Mouse (Mus musculus): ENCODE measurements around the gene Plch2. TPM values are rescaled to one million over a fixed set of nuclear protein-coding genes. Genes with fewer than 3 reads are reported as not detected.

The Plch2 gene
- polyA plus RNA-seq, 1 experiment = 149 TPM

GRCm38 (mm10) chr4:154942632-154943322 lies 113.8 kb downstream of the Plch2 start:
- H3K27ac ChIP-seq (ENCODE audit: insufficient read depth, low read length) = no peak overlapping the region
- TF ChIP-seq CTCF (IDR thresholded peaks at IDR 0.05; ENCODE audit: borderline replicate concordance, insufficient read depth, low read depth, low read length) (no peak), POLR2A (IDR thresholded peaks at IDR 0.05; ENCODE audit: borderline replicate concordance, insufficient read depth, low read length) (no peak)
- peaks cover 6% of the 10 kb centered on the region; the same call in 1 of the 2 replicates for H3K4me1 ChIP-seq (ENCODE audit: control insufficient read depth, insufficient read depth, low read length)
- WGBS = 86% methylated on average over 10 of the region's 10 CpGs
- H3K4me3 ChIP-seq (replicated peaks; ENCODE audit: insufficient read depth, low read depth, low read length) = no peak overlapping the region
- no peak for DNase-seq
- H3K27me3 ChIP-seq (ENCODE audit: control insufficient read depth, insufficient read depth, low read length) = no peaks in the 10 kb centered on the region

GRCm38 (mm10) chr4:154941831-154942230 lies 114.8 kb downstream of the Plch2 start:
- whole genome bisulfite sequencing = 92% methylated on average over 5 of the region's 5 CpGs
- Histone ChIP-seq H3K4me1 (ENCODE audit: control insufficient read depth, insufficient read depth, low read length) (peaks cover 6% of the 10 kb centered on the region; the same call in 1 of the 2 replicates), H3K4me3 (replicated peaks; ENCODE audit: insufficient read depth, low read depth, low read length) (no peak overlapping the region), H3K27me3 (ENCODE audit: control insufficient read depth, insufficient read depth, low read length) (no peaks in the 10 kb centered on the region), H3K27ac (ENCODE audit: insufficient read depth, low read length) (no peak overlapping the region)
- TF ChIP-seq POLR2A (IDR thresholded peaks at IDR 0.05; ENCODE audit: borderline replicate concordance, insufficient read depth, low read length) (no peak), CTCF (IDR thresholded peaks at IDR 0.05; ENCODE audit: borderline replicate concordance, insufficient read depth, low read depth, low read length) (no peak)
- no peak for DNase-seq

DNA sequence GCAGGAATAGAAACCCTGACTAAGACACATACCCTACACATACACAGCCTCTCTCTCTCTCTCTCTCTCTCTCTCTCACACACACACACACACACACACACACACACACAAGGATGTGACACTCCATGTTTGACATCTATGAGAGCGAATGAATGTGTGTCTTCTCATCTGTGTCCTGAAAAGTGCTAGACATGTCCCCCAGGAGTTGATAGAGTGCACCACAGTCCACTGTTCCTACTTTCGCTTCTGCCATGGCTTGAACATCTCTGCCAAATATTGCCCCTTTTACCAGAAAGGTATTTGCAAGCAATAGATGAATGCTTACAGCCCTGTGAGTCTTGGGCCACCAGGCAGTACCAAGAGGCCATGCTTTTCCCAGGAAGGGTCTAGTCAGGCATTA lies 116.4 kb downstream of the Plch2 start:
- DNase-seq = no peak
- WGBS = 87% methylated on average over 2 of the region's 2 CpGs
- Histone ChIP-seq H3K4me3 (replicated peaks; ENCODE audit: insufficient read depth, low read depth, low read length) (no peak overlapping the region), H3K27me3 (ENCODE audit: control insufficient read depth, insufficient read depth, low read length) (no peaks in the 10 kb centered on the region), H3K27ac (ENCODE audit: insufficient read depth, low read length) (no peak overlapping the region), H3K4me1 (ENCODE audit: control insufficient read depth, insufficient read depth, low read length) (no peaks in the 10 kb centered on the region)
- TF ChIP-seq POLR2A (IDR thresholded peaks at IDR 0.05; ENCODE audit: borderline replicate concordance, insufficient read depth, low read length) = no peak
- TF ChIP-seq CTCF (IDR thresholded peaks at IDR 0.05; ENCODE audit: borderline replicate concordance, insufficient read depth, low read depth, low read length) = no peak

DNA sequence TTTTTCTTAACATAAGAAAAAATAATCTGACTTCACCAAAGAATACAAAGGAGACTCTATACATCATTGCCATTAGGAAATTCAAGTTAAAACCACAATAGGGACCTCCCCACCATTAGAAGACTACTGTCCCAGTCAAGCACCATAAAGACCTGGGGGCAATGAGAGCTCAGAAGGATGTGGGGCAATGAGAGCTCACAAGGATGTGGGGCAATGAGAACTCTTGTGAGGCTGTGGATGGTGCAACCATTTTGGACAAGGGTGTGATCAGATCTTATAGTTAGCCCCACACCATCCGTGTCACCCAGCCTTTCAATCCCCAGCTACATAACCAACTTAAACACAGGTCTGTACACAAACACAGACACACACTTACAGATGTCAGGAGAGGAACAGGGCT lies 118.8 kb downstream of the Plch2 start:
- no peak overlapping the region for H3K4me3 ChIP-seq (replicated peaks; ENCODE audit: insufficient read depth, low read depth, low read length)

GRCm38 (mm10) chr4:154936542-154937255 lies 119.9 kb downstream of the Plch2 start:
- H3K27me3 ChIP-seq (ENCODE audit: control insufficient read depth, insufficient read depth, low read length) = no peaks in the 10 kb centered on the region
- DNase-seq = no peak
- TF ChIP-seq CTCF (IDR thresholded peaks at IDR 0.05; ENCODE audit: borderline replicate concordance, insufficient read depth, low read depth, low read length) (no peak), POLR2A (IDR thresholded peaks at IDR 0.05; ENCODE audit: borderline replicate concordance, insufficient read depth, low read length) (no peak)
- no peaks in the 10 kb centered on the region for H3K4me1 ChIP-seq (ENCODE audit: control insufficient read depth, insufficient read depth, low read length)
- WGBS = 58% methylated on average over 8 of the region's 8 CpGs
- H3K27ac ChIP-seq (ENCODE audit: insufficient read depth, low read length) = no peak overlapping the region
- no peak overlapping the region for H3K4me3 ChIP-seq (replicated peaks; ENCODE audit: insufficient read depth, low read depth, low read length)

More for the DNA sequence above, 118.8 kb downstream of the Plch2 start:
- WGBS = 80% methylated on average over 1 of the region's 1 CpGs
- TF ChIP-seq POLR2A (IDR thresholded peaks at IDR 0.05; ENCODE audit: borderline replicate concordance, insufficient read depth, low read length) (no peak), CTCF (IDR thresholded peaks at IDR 0.05; ENCODE audit: borderline replicate concordance, insufficient read depth, low read depth, low read length) (no peak)
- H3K27me3 ChIP-seq (ENCODE audit: control insufficient read depth, insufficient read depth, low read length) = no peaks in the 10 kb centered on the region
- no peak for DNase-seq
- H3K4me1 ChIP-seq (ENCODE audit: control insufficient read depth, insufficient read depth, low read length) = no peaks in the 10 kb centered on the region
- no peak overlapping the region for H3K27ac ChIP-seq (ENCODE audit: insufficient read depth, low read length)

DNA sequence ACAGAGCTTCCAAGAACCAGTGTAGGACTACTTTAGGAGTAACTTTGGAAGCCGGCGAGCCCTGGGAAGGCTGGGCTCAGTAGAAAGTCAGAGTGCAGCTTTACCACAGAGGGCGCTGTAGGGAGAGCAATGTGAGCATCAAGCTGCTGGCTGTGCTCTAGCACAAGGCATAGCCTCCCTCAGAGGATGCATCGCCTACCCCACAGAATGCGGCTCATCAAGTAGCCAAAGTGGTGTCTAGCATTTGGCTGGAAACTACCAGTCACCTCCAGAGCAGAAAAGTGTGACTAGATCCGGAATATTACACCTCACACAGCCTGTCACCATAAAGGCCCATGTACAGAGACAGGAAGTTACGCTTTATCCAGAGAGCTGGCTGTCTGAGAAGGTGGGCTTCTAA lies 120.8 kb downstream of the Plch2 start:
- WGBS = 84% methylated on average over 7 of the region's 7 CpGs
- H3K4me1 ChIP-seq (ENCODE audit: control insufficient read depth, insufficient read depth, low read length) = no peaks in the 10 kb centered on the region
- no peak for DNase-seq
- H3K4me3 ChIP-seq (replicated peaks; ENCODE audit: insufficient read depth, low read depth, low read length) = no peak overlapping the region
- TF ChIP-seq CTCF (IDR thresholded peaks at IDR 0.05; ENCODE audit: borderline replicate concordance, insufficient read depth, low read depth, low read length) (no peak), POLR2A (IDR thresholded peaks at IDR 0.05; ENCODE audit: borderline replicate concordance, insufficient read depth, low read length) (no peak)
- no peaks in the 10 kb centered on the region for H3K27me3 ChIP-seq (ENCODE audit: control insufficient read depth, insufficient read depth, low read length)
- H3K27ac ChIP-seq (ENCODE audit: insufficient read depth, low read length) = no peak overlapping the region

- no peaks in the 10 kb centered on the region for H3K27me3 ChIP-seq (ENCODE audit: control insufficient read depth, insufficient read depth, low read length)
- 90% methylated on average over 2 of the region's 2 CpGs for WGBS
- no peak for DNase-seq
- no peak for TF ChIP-seq POLR2A (IDR thresholded peaks at IDR 0.05; ENCODE audit: borderline replicate concordance, insufficient read depth, low read length)
- TF ChIP-seq CTCF (IDR thresholded peaks at IDR 0.05; ENCODE audit: borderline replicate concordance, insufficient read depth, low read depth, low read length) = no peak
- no peak overlapping the region for H3K4me3 ChIP-seq (replicated peaks; ENCODE audit: insufficient read depth, low read depth, low read length)
- H3K4me1 ChIP-seq (ENCODE audit: control insufficient read depth, insufficient read depth, low read length) = no peaks in the 10 kb centered on the region
- no peak overlapping the region for H3K27ac ChIP-seq (ENCODE audit: insufficient read depth, low read length)
These were observed 121.8 kb downstream of the Plch2 start for GRCm38 (mm10) chr4:154934800-154935199.
